Mouse (Mus musculus) lung, embryonic 14.5 days (tissue): ENCODE measurements around the gene R3hdm4. TPM values are rescaled to one million over a fixed set of nuclear protein-coding genes. Genes with fewer than 3 reads are reported as not detected.
A peak's percentile ranks its signal among the peaks of the same experiment; 100 is the strongest.

Source experiments
- ATAC-seq: fragments of 200-750 bp; cut with Nextera tagmentation; 2 replicates; pipeline ENCODE4 v1.8.0; 2017; ENCODE audit warnings: mild to moderate bottlenecking, moderate TSS enrichment, moderate library complexity; ENCODE audit not compliant: insufficient read depth
- DNase-seq: peaks from one replicate; pipeline ENCODE4 v3.0.0-alpha.2; 2015
- H3K27ac ChIP-seq: fragments of 300-500 bp; sonication (generic); 2 replicates; pipeline ENCODE4 v1.5.1; 2014; ENCODE audit warnings: low read depth, mild to moderate bottlenecking, moderate library complexity
- H3K27me3 ChIP-seq: fragments of 300-500 bp; sonication (generic); 2 replicates; pipeline ENCODE4 v1.6.1; 2014; ENCODE audit warnings: low read length, control low read depth; ENCODE audit not compliant: insufficient read depth
- H3K36me3 ChIP-seq: fragments of 300-500 bp; sonication (generic); 2 replicates; pipeline ENCODE4 v1.6.1; 2014; ENCODE audit warnings: control low read depth; ENCODE audit not compliant: insufficient read depth
- H3K4me1 ChIP-seq: fragments of 300-500 bp; sonication (generic); 2 replicates; pipeline ENCODE4 v1.6.1; 2014; ENCODE audit warnings: antibody characterized with exemption, control low read depth; ENCODE audit not compliant: insufficient read depth
- H3K4me2 ChIP-seq: fragments of 300-500 bp; sonication (generic); 2 replicates; pipeline ENCODE4 v1.6.1; 2014; ENCODE audit warnings: mild to moderate bottlenecking
- H3K4me3 ChIP-seq: fragments of 300-500 bp; sonication (generic); 2 replicates; pipeline ENCODE4 v1.5.1; 2014; ENCODE audit warnings: low read depth, low read length
- H3K9ac ChIP-seq: fragments of 300-500 bp; sonication (generic); 2 replicates; pipeline ENCODE4 v1.6.1; 2014
- H3K9me3 ChIP-seq: fragments of 300-500 bp; sonication (generic); 2 replicates; pipeline ENCODE4 v1.6.1; 2016; ENCODE audit warnings: low read depth, low read length, control low read depth
- CTCF ChIP-seq: IDR thresholded peaks from 2 replicates; pipeline ENCODE4 v1.5.1; 2016; ENCODE audit warnings: antibody characterized with exemption, low read depth
- WGBS: fragments of 180-500 bp; shearing (Covaris S2); extraction: QIAGEN DNeasy Blood & Tissue Kit; methylation state at CpG from one replicate; pipeline ENCODE4 v1.1.7; 2014; 5-methylcytosine and 5-hydroxymethylcytosine counted together
- polyA plus RNA-seq: library from polyadenylated mRNA; unstranded; fragments of >200 nt; fragmentation: Nextera tagmentation; extraction: Ambion mirVana; gene quantifications from 2 replicates; pipeline ENCODE4 v1.2.1, GENCODE M21; 2014

R3hdm4 gene
- polyA plus RNA-seq, 1 experiment from 2014 or later: 132 TPM

DNA sequence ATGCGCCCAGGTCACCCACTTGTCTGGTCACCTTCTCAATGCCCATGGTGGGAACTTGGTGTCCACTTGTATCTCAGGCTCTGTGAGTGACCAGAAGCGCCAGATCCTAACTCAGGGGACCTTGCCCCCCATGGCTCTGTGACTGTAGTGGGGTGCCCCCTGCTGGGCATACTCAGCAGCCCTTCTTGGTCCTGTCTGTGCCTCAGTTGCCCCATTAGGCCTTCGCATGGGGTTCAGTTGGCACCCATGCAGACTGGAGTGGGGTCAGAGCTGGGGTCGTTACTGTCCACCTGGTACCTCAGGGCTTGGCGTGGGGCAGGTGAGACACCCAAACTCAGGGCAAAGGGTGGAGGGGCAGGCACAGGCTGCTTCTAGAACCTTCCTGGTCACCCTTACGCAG is 32.9 kb upstream of the R3hdm4 start:
- no peak overlapping the region for H3K9ac ChIP-seq
- TF ChIP-seq CTCF: peak; percentile 74
- no peaks in the 10 kb centered on the region for H3K27me3 ChIP-seq
- no peak overlapping the region for H3K4me3 ChIP-seq
- no peaks in the 10 kb centered on the region for H3K4me1 ChIP-seq
- WGBS: 81% methylated on average over 6 of the region's 6 CpGs
- ATAC-seq: no peak
- H3K27ac ChIP-seq: no peak overlapping the region
- peaks cover 42% of the 10 kb centered on the region for H3K36me3 ChIP-seq
- DNase-seq: peak; percentile 57
- no peak overlapping the region for H3K4me2 ChIP-seq
- H3K9me3 ChIP-seq: no peaks in the 10 kb centered on the region

DNA sequence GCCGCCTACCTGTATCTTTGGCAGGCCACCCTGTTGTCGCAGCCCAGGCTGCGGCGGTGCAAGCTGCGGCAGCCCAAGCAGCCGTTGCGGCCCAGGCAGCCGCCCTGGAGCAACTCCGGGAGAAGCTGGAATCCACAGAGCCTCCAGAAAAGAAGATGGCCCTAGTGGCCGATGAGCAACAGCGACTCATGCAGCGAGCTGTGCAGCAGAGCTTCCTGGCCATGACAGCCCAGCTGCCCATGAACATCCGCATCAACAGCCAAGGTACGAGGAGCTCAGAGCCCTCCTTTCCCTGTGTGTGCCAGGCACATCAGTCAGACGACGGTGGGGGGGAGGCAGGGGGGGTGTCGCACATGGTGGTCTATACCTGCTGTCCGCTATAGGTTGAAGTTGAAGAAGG is 29.7 kb upstream of the R3hdm4 start:
- Histone ChIP-seq H3K9me3 (no peaks in the 10 kb centered on the region), H3K27ac (no peak overlapping the region), H3K4me1 (peaks cover 13% of the 10 kb centered on the region), H3K9ac (no peak overlapping the region), H3K4me2 (no peak overlapping the region), H3K36me3 (peaks cover 57% of the 10 kb centered on the region), H3K27me3 (no peaks in the 10 kb centered on the region), H3K4me3 (no peak overlapping the region)
- TF ChIP-seq CTCF: no peak
- ATAC-seq: no peak
- no peak for DNase-seq
- WGBS: 83% methylated on average over 18 of the region's 18 CpGs

DNA sequence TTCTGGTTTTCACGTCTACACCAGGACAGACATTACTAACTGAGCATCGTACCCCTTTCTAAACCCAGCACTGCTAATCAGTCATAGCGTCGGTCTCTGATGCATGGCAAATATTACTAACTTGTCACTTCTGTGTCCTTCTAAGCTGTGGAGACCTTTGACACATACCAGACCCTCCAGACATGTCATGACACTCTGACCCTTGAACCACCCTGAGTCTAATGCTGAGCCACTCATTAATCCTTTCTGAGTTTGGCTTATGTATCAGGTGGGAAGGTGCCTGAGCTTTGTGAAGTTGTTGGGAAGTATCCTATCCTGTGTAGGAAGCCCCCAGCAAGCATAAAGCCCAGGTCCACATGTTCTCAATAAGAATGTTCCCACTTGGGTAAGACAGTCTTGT is 28.9 kb upstream of the R3hdm4 start:
- 86% methylated on average over 4 of the region's 4 CpGs for WGBS
- no peak for TF ChIP-seq CTCF
- no peak overlapping the region for H3K4me2 ChIP-seq
- no peaks in the 10 kb centered on the region for H3K9me3 ChIP-seq
- peaks cover 17% of the 10 kb centered on the region for H3K4me1 ChIP-seq
- H3K27ac ChIP-seq: no peak overlapping the region
- no peak overlapping the region for H3K9ac ChIP-seq
- DNase-seq (no peak), ATAC-seq (no peak)
- H3K4me3 ChIP-seq: no peak overlapping the region
- H3K36me3 ChIP-seq: peaks cover 57% of the 10 kb centered on the region
- H3K27me3 ChIP-seq: no peaks in the 10 kb centered on the region

DNA sequence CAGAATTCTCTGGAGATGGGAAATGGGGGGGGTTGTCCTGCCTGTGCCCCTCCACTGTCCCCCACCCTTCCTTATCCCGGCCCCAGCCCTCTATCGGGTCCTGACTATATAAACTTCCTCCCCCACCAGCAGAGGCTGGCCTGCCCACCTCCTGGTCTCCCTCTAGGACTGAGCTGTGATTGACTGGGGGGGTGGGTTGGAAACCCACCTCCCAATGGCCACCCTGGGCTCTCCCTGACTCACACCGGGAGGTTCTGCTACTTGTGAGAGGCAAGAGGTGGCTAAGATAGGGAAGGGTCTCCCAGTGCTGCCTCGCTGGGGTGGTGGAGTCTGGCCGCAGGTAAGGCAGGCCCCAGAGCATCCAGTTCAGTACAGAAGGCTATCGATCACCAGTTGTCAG is 26.5 kb upstream of the R3hdm4 start:
- Histone ChIP-seq H3K27me3 (no peaks in the 10 kb centered on the region), H3K36me3 (peaks cover 45% of the 10 kb centered on the region), H3K4me3 (no peak overlapping the region), H3K27ac (no peak overlapping the region), H3K9me3 (no peaks in the 10 kb centered on the region), H3K9ac (no peak overlapping the region), H3K4me1 (peaks cover 17% of the 10 kb centered on the region), H3K4me2 (no peak overlapping the region)
- DNase-seq (no peak), ATAC-seq (no peak)
- TF ChIP-seq CTCF: no peak
- 51% methylated on average over 6 of the region's 6 CpGs for WGBS

DNA sequence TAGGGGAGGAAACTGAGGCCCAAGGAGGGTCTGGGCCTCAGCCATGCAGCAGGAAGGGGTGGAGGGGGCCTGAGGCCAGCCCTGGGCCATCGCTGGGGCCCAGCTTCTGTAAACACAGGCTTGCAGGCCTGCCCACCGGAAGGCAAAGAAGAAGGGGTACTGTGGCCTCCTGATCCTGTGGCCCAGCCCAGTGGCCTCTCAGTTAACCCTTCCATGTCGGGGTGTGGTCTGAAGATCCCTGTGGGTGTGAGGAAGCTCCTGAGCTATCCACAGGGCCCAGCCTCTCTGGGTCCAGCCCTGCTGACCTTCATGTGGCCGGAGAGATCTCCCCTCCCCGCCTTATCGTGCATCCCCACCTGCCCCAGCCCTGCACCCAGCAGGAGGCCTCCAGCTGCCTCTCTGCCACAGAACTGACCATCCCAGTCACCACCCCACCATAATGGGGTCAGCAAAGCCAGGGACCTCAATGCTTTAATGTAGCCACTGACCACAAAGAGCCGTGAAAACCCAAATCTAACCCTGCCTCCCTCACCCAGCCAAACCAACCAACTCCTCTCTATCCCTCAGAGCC is 25.8 kb upstream of the R3hdm4 start:
- peak overlapping the region; percentile 2; the same call in 1 of the 2 replicates for H3K4me3 ChIP-seq
- no peaks in the 10 kb centered on the region for H3K9me3 ChIP-seq
- peak overlapping the region; percentile 47 for H3K4me2 ChIP-seq
- no peak for TF ChIP-seq CTCF
- WGBS: 13% methylated on average over 7 of the region's 7 CpGs
- no peaks in the 10 kb centered on the region for H3K27me3 ChIP-seq
- H3K4me1 ChIP-seq: peaks cover 17% of the 10 kb centered on the region
- peak overlapping the region; percentile 42 for H3K9ac ChIP-seq
- H3K36me3 ChIP-seq: peaks cover 43% of the 10 kb centered on the region
- peak overlapping the region; percentile 86; the same call in 1 of the 2 replicates for H3K27ac ChIP-seq
- ATAC-seq (no peak), DNase-seq (peak; percentile 52)

DNA sequence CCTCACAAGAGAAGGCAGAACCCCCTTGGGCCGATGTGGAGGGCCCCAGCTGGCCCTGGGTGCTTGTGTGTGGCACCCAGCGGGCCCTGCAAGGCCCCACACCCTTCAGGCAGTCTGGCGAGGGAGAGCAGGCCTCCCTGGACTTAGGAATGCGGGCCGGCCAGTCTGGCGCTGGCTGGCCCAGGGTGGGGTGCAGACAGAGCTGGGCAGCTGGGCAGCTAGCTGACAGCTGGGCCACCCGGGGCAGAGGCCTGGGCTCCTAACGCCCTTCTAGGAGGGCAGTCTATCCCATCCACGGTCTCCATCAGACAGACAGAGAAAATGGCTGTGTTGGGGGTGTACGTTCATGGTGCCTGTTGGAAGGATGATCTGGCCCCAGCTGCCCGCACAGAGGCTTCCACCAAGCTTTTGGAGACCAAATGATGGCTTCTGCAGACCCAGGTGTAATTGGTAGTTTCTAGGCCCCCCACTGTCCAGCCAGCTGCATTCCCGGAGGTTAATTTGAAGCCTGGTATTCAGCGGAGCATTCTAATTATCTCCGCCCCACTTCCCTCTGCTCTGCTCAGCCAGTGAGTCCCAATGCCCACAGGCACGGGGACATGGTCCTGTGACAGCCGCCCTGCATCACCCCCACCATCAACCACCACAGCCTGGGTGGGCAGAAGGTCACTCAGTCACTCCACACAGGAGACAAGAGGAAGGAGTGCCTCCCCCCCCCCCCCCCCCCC is 24.7 kb upstream of the R3hdm4 start:
- Histone ChIP-seq H3K4me2 (peak overlapping the region; percentile 47), H3K27ac (peak overlapping the region; percentile 86), H3K36me3 (peaks cover 35% of the 10 kb centered on the region), H3K27me3 (no peaks in the 10 kb centered on the region), H3K9me3 (no peaks in the 10 kb centered on the region), H3K4me1 (peaks cover 17% of the 10 kb centered on the region), H3K9ac (no peak overlapping the region), H3K4me3 (no peak overlapping the region)
- no peak for TF ChIP-seq CTCF
- DNase-seq (peak; percentile 62), ATAC-seq (peak; percentile 63)
- WGBS: 28% methylated on average over 16 of the region's 16 CpGs

DNA sequence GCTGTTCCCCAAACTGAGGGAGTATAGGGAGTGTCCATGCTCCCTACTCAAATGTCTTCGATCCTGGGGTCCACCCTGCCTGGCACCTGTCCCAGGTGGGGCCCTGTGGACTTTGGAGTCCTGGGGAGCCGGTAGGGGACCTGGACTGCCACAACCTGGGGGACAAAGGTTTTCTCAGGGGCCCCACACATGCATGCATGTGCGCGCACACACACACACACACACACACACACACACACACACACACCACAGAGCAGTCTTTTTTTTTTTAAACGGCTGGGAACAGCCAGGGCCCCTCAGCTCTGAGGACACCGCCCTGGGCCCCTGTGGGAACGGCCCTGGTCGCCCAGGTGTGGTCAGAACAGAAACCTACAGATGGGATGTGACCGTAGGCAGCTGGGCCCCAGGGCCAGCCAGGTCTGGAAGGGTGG is 22.5 kb upstream of the R3hdm4 start:
- DNase-seq: no peak

More for the DNA sequence above, 22.5 kb upstream of the R3hdm4 start:
- 66% methylated on average over 9 of the region's 9 CpGs for WGBS
- Histone ChIP-seq H3K9ac (no peak overlapping the region), H3K36me3 (peaks cover 13% of the 10 kb centered on the region), H3K4me1 (peaks cover 17% of the 10 kb centered on the region), H3K4me3 (no peak overlapping the region), H3K9me3 (no peaks in the 10 kb centered on the region), H3K27me3 (no peaks in the 10 kb centered on the region), H3K27ac (0 out of 2 replicates have a peak overlapping the region, but pooled peaks have one; percentile 33), H3K4me2 (no peak overlapping the region)
- no peak for ATAC-seq
- TF ChIP-seq CTCF: no peak
